Mouse (Mus musculus): ENCODE measurements around the gene Ceacam18.

GRCm38 (mm10) chr7:43652683-43653082 lies 18.2 kb downstream of the Ceacam18 start:
- no peak for TF ChIP-seq EP300 (IDR thresholded peaks at IDR 0.05; ENCODE audit: low read depth)
- TF ChIP-seq CTCF (IDR thresholded peaks at IDR 0.05; ENCODE audit: low read depth): no peak
